ENCODE assay signal across 18 mouse cellular contexts in the genomic region with DNA sequence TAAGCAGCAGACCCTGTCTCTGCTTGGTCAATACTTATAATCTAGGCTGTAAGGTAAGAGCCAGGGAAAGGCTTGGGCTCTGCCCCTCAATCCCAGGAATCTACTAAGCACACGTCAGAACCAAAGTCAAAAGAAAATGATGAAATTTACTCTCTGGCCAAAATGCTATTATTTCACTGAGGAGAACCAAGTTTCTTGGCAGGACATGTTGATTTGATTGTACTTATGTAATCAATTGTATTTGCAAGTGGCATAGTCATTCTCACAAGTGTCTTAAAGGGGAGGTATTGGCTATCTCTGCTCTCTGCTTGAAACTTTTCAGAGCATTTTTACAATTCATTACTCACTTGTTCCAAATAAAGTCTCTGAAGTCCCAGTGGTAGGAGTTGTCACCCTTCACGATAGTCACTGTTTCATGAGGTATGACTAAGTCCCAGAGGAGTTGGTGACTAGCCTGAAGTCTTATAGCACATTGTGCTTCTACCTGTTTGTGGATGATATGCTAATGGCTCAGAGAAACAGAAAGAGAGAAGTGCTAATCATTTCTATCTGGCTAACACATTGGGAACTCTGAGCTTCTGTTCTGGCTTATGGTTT.
"Had no signal": no experiment of that assay in that cellular context is flagged by ENCODE, and none has a peak within 500 bp of the region (broad histone marks: within the 10 kb centered on the region; RNA-seq: fewer than 3 reads in every experiment).

No protein-coding gene starts in this region.

- H3K4me3 ChIP-seq: kidney, embryonic 15.5 days; limb, embryonic 10.5 days; limb, embryonic 13.5 days; megakaryocyte, embryonic 14.5 days; midbrain, embryonic 10.5 days; midbrain, embryonic 13.5 days; myocyte; neural tube, embryonic 13.5 days had no signal

- DNase-seq: kidney, adult 8-10 months; kidney, postnatal 10 days; kidney, postnatal 36 days; liver; liver, postnatal 0 days; lung, embryonic 14.5 days; spleen, adult 18-20 months; thymus, adult 18-20 months; thymus, postnatal 36 days had no signal

- H3K27ac ChIP-seq: kidney, embryonic 15.5 days; limb, embryonic 10.5 days; limb, embryonic 13.5 days; liver, embryonic 14.5 days; midbrain, embryonic 10.5 days; midbrain, embryonic 13.5 days; neural tube, embryonic 13.5 days had no signal

- H3K27me3 ChIP-seq: kidney, embryonic 15.5 days; limb, embryonic 13.5 days; midbrain, embryonic 13.5 days; neural tube, embryonic 13.5 days had no signal

- H3K36me3 ChIP-seq: kidney, embryonic 15.5 days; limb, embryonic 10.5 days; limb, embryonic 13.5 days; midbrain, embryonic 10.5 days; midbrain, embryonic 13.5 days; neural tube, embryonic 13.5 days had no signal
